Mouse (Mus musculus) kidney, adult 9 months (tissue): ENCODE measurements at regions not wholly inside any gene's neighbourhood (a gene's known extent, or its start where the extent isn't known, plus 50 kb on each side); places are given as distances from the start of the nearest gene placed in this dataset.

Experiments
- DNase-seq: peaks from one replicate; pipeline ENCODE4 v3.0.0; 2022

- DNase-seq = no peak
Observed at GRCm38 (mm10) chr1:57574530-57574929, 167.6 kb upstream of the Tyw5 start.

GRCm38 (mm10) chr1:57576066-57576753, 169.3 kb upstream of the Tyw5 start:
- no peak for DNase-seq

GRCm38 (mm10) chr1:57579086-57579485, 172.2 kb upstream of the Tyw5 start:
- no peak for DNase-seq

- no peak for DNase-seq
Observed at GRCm38 (mm10) chr1:57593707-57594589, 180.0 kb upstream of the Spats2l start.

GRCm38 (mm10) chr1:57594815-57595214, 179.1 kb upstream of the Spats2l start:
- DNase-seq = no peak

GRCm38 (mm10) chr1:57600951-57601350, 173.0 kb upstream of the Spats2l start:
- no peak for DNase-seq

GRCm38 (mm10) chr1:57605525-57605924, 168.4 kb upstream of the Spats2l start:
- no peak for DNase-seq

GRCm38 (mm10) chr1:57606060-57606683, 167.8 kb upstream of the Spats2l start:
- no peak for DNase-seq

GRCm38 (mm10) chr1:57607026-57607425, 166.9 kb upstream of the Spats2l start:
- no peak for DNase-seq

- no peak for DNase-seq
Observed at GRCm38 (mm10) chr1:57607626-57608422, 166.1 kb upstream of the Spats2l start.

GRCm38 (mm10) chr1:57608423-57608679, 165.6 kb upstream of the Spats2l start:
- DNase-seq = no peak

- DNase-seq = no peak
Observed at GRCm38 (mm10) chr1:57609307-57609706, 164.7 kb upstream of the Spats2l start.

- DNase-seq = no peak
Observed at GRCm38 (mm10) chr1:57612171-57612570, 161.8 kb upstream of the Spats2l start.

GRCm38 (mm10) chr1:57612931-57613804, 160.8 kb upstream of the Spats2l start:
- DNase-seq = peak; percentile 20

GRCm38 (mm10) chr1:57615155-57615554, 158.8 kb upstream of the Spats2l start:
- no peak for DNase-seq

- peak; percentile 60 for DNase-seq
Observed at GRCm38 (mm10) chr1:57617316-57617715, 156.6 kb upstream of the Spats2l start.

GRCm38 (mm10) chr1:57622561-57622960, 151.4 kb upstream of the Spats2l start:
- no peak for DNase-seq

GRCm38 (mm10) chr1:57633986-57634385, 140.0 kb upstream of the Spats2l start:
- DNase-seq = no peak

- DNase-seq = no peak
Observed at GRCm38 (mm10) chr1:57642131-57642530, 131.8 kb upstream of the Spats2l start.

GRCm38 (mm10) chr1:57643466-57644097, 130.4 kb upstream of the Spats2l start:
- DNase-seq = no peak

GRCm38 (mm10) chr1:57664962-57665361, 109.0 kb upstream of the Spats2l start:
- no peak for DNase-seq

- DNase-seq = no peak
Observed at GRCm38 (mm10) chr1:57665724-57666123, 108.2 kb upstream of the Spats2l start.
